Mouse (Mus musculus) ES-E14 (cell line): ENCODE results near the gene Ezh1.

Experiments used
- HCFC1 ChIP-seq: IDR thresholded peaks from 2 replicates; pipeline ENCODE4 v1.6.1; 2012; ENCODE audit warnings: low read length, inconsistent platforms, borderline replicate concordance; ENCODE audit not compliant: insufficient read depth
- MAFK ChIP-seq: IDR thresholded peaks from 2 replicates; pipeline ENCODE4 v1.6.1; 2014; ENCODE audit warnings: mild to moderate bottlenecking, low read depth, low read length, inconsistent platforms; ENCODE audit not compliant: insufficient read depth
- ZNF384 ChIP-seq: IDR thresholded peaks from 2 replicates; pipeline ENCODE4 v1.6.1; 2012; ENCODE audit warnings: low read depth, low read length, inconsistent platforms

DNA sequence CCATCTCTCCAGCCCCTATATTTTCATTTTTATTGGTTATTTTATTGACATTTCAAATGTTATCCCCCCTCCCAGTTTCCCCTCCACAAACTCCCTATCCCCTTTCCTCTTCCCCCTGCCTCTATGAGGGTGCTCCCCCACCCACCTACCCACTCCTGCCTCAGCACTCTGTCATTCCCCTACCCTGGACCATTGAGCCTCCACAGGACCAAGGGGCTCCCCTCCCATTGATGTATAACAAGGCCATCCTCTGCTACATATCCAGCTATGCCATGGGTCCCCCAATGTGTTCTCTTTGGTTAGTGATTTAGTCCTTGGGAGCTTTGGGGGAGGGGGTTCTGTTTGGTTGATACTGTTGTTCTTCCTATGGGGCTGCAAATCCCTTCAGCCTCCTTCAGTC, 71.6 kb downstream of the Ezh1 start:
- TF ChIP-seq MAFK, result no peak
- no peak for TF ChIP-seq HCFC1
- TF ChIP-seq ZNF384, result no peak
